In genomic region chr15:59756141-59756540, GRCm38 (mm10) we compare ENCODE assay signal across 10 mouse cellular contexts.
A peak's percentile ranks its signal among the peaks of the same experiment; 100 is the strongest.
DNase-seq lines count a peak whose midpoint lies in the region; TF ChIP-seq lines count a peak whose summit lies in the region.
"Had no signal": no experiment of that assay in that cellular context is flagged by ENCODE, and none has a peak within 500 bp of the region (broad histone marks: within the 10 kb centered on the region; RNA-seq: fewer than 3 reads in every experiment).

No protein-coding gene starts in this region.

- no peak overlapping the region for H3K4me3 ChIP-seq in lung, adult 2 months (replicated peaks; ENCODE audit: extremely low read depth, low read depth, low read length)
- H3K4me3 ChIP-seq: hindbrain, embryonic 10.5 days had no signal

- 41% methylated on average over 6 of the region's 6 CpGs for WGBS in lung, adult 2 months

- TF ChIP-seq POLR2A in lung, adult 2 months (IDR thresholded peaks at IDR 0.05; ENCODE audit: borderline replicate concordance, extremely low read depth, low read depth, low read length) = no peak

- no peaks in the 10 kb centered on the region; the same call in 1 of the 2 replicates for H3K4me1 ChIP-seq in lung, adult 2 months (ENCODE audit: control insufficient read depth, insufficient read depth, low read length)
- H3K4me1 ChIP-seq: hindbrain, embryonic 10.5 days had no signal

- intact Hi-C loops in heart, postnatal 25 days (cut with DNase I) = no loop called here

- DNase-seq in gastrocnemius, adult 18-20 months (ENCODE audit: low spot score) = peak; percentile 54
- DNase-seq in gastrocnemius, postnatal 10 days = no peak
- DNase-seq in lung, adult 18-20 months = peak; percentile 43 to 46
- DNase-seq in lung, adult 2 months = no peak
- peak; percentile 52 for DNase-seq in heart, postnatal 25 days (ENCODE audit: low spot score)
- peak; percentile 22 to 59 for DNase-seq in lung, postnatal 4 days
- DNase-seq in frontal cortex, postnatal 36 days (ENCODE audit: low spot score in 2 of 2) = no peak
- no peak for DNase-seq in embryo, embryonic 10 days (ENCODE audit: low spot score)
- DNase-seq: cerebellum, postnatal 25 days had no signal

- no peak for TF ChIP-seq CTCF in lung, adult 2 months (IDR thresholded peaks at IDR 0.05; ENCODE audit: insufficient read depth, low read length)

Comparison
In these comparisons a context has a peak if more than half of its experiments do, and no peak if none do; other contexts are left out.
1. DNase-seq: peak in gastrocnemius, adult 18-20 months (single experiment), lung, adult 18-20 months (2 of 2), heart, postnatal 25 days (single experiment) and lung, postnatal 4 days (2 of 2); none in gastrocnemius, postnatal 10 days (single experiment), lung, adult 2 months (single experiment), frontal cortex, postnatal 36 days (0 of 2) and embryo, embryonic 10 days (single experiment).